Mouse (Mus musculus) cerebellum, adult 8-10 months (tissue): ENCODE results near the gene Vmn1r203.
"Not testable (repeated sequence)": the region's sequence is repeated elsewhere in the genome, so short reads cannot be mapped to it uniquely, and the experiment has no call there.

Experiments used
- DNase-seq: peaks from one replicate; pipeline ENCODE4 v3.0.0; 2022

Vmn1r203 gene

DNA sequence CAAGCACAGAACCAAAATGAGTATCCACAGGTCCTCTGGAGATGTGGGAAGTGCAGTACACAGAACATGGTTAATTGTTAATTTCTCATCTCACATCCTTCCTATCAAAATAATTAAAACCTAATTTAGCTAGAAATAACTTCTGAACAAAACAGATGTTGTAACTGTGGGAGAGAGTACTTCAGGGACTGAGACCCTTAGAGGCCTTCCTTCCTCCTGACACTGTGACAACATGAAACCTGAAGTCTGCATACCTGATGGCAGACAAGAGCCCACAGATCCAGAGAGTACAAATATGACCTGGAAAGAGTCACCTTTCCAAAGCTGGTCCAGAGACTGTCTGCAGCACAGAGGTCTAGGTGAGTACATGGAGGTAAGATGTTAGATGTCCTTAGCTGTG lies at the start of gene Vmn1r203:
Gene Vmn1r203, plus strand, starts transcription at position 301 of the 400 bp plus-strand sequence.
- no peak for DNase-seq

DNA sequence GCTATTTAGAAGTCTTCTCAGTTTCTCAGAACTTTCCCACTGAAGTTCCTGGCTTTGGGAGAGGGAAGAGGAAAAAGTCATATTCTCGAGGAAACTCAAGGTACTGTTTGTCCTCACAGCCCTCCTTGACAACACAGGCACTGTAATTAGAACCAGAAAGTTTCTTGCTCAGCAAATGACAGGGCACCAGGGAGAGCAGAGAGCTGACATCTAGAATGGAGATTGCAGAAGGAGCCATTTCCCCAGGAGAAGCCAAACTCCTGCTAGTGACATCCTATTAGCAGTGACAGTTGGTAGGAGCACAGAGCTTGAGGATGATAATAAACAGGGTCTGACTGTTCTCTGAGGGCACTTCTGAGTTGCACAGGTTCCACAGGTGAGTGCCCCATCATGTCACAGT lies 46.3 kb upstream of the Vmn1r203 start, which contains the start of gene Vmn1r201:
Gene Vmn1r201, plus strand, starts transcription at position 301 of the 400 bp plus-strand sequence.
- DNase-seq: no peak

DNA sequence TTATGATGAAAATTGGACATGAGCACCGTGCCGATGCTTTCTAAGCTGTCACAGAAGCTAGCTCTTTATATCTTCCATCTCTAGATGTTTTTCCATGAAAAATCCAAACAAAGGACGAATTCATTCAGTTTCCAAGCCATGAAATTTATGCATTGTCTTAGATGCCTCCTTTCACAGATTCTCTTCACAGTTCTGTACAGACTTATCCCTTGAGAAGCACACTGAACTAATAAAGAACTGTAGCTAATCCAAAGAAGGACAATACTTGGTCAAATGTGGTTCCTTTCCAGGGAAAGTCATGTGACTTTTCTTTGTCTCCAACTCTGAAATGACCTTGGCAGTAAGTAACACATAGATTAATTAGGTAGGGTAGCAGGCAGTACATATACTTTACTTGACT lies 15.5 kb upstream of the Vmn1r203 start:
- DNase-seq: no peak

DNA sequence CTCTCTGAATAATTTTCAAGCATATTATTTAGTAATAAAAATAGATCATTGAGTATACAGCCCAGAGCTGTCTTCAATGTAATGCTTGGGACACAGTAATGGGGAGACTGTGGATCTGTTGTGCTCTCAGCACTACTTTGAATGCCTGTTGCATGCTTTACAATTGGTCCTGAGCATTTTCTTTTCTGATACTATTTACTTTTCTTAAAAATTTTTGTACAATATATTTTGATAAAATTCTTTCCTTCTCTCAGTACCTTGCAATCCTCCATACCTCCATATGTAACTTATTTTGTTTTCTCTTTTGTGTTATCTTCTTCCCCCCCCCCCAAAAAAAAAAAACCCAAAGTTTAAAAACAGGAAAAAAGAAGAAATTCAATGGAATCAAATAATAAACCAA lies 12.6 kb upstream of the Vmn1r203 start, which contains the start of gene Vmn1r202:
Gene Vmn1r202, minus strand, starts transcription at position 101 of the 400 bp plus-strand sequence.
- no peak for DNase-seq

DNA sequence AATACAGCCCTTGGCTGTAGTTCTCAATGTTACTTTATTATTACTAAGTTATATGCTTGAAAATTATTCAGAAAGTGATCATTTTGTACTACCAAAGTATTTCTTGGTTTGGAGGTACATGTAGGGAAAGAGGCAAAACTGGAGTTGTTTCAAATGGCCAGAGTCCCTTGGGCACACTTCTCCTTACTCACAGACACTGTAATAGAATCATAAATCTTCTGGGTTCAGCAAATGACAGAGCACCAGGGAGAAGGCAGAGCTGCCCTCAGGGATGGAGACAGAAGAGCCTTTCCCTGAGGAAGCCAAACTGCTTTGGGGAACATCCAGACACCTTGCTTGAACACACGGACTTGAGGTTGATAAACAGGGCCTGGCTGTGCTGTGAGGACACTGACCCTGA lies 35.0 kb downstream of the Vmn1r203 start, which contains the start of gene Vmn1r204:
Gene Vmn1r204, plus strand, starts transcription at position 301 of the 400 bp plus-strand sequence.
- not testable (repeated sequence) for DNase-seq

DNA sequence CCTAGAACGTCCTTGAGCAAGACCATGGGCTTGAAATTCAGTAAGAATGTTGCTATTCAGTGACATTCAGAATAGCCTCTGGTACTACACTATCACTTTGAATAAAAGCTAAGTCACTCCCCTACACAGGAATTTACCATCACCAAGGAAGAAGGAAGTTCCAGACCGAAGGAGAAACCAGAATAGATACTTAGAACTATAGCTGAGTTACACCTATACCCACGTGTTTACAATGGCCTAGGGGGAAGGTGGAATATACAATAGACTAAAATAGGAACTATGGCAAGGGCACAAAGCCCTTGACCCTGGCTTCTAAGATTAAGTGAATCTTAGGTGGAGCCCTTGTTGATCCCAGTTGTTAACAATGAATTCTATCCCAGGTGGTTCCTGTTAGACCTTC lies 57.0 kb downstream of the Vmn1r203 start:
- DNase-seq: not testable (repeated sequence)
